Mouse (Mus musculus): ENCODE measurements around the gene Bcl2l14.

Gene Bcl2l14

GRCm38 (mm10) chr6:134443925-134444324 is 47.8 kb downstream of the Bcl2l14 start:
- DNase-seq: no peak

GRCm38 (mm10) chr6:134448451-134448850 is 52.3 kb downstream of the Bcl2l14 start:
- no peak for DNase-seq

GRCm38 (mm10) chr6:134449958-134450357 is 53.8 kb downstream of the Bcl2l14 start:
- no peak for DNase-seq

- DNase-seq: no peak
These were observed 54.6 kb downstream of the Bcl2l14 start for GRCm38 (mm10) chr6:134450661-134451119.

- DNase-seq: peak; percentile 16 to 36
These were observed 58.0 kb downstream of the Bcl2l14 start for GRCm38 (mm10) chr6:134454093-134454492.

- no peak for DNase-seq
These were observed 62.3 kb downstream of the Bcl2l14 start for GRCm38 (mm10) chr6:134458376-134458775.

- DNase-seq: no peak
These were observed 65.1 kb downstream of the Bcl2l14 start for GRCm38 (mm10) chr6:134461175-134461574.

GRCm38 (mm10) chr6:134466671-134467229 is 70.6 kb downstream of the Bcl2l14 start:
- DNase-seq: no peak

GRCm38 (mm10) chr6:134469297-134469696 is 73.2 kb downstream of the Bcl2l14 start:
- DNase-seq: no peak

GRCm38 (mm10) chr6:134470857-134471256 is 74.7 kb downstream of the Bcl2l14 start:
- peak; percentile 36 to 60 for DNase-seq

- DNase-seq: no peak
These were observed 77.0 kb downstream of the Bcl2l14 start for GRCm38 (mm10) chr6:134473143-134473561.

GRCm38 (mm10) chr6:134479481-134479880 is 83.4 kb downstream of the Bcl2l14 start:
- no peak for DNase-seq

- DNase-seq: no peak
These were observed 90.2 kb downstream of the Bcl2l14 start for GRCm38 (mm10) chr6:134486318-134486717.
